Mouse (Mus musculus) kidney, embryonic 14.5 days (tissue): Measurements from ENCODE around the gene Cdkn1b. TPM values are rescaled to one million over a fixed set of nuclear protein-coding genes. Genes with fewer than 3 reads are reported as not detected.
A peak's percentile ranks its signal among the peaks of the same experiment; 100 is the strongest.

ENCODE experiments used
- ATAC-seq: fragments of 200-750 bp; cut with Nextera tagmentation; 2 replicates; pipeline ENCODE4 v1.8.0; 2017; ENCODE audit warnings: moderate number of reproducible peaks, mild to moderate bottlenecking, moderate TSS enrichment, moderate library complexity; ENCODE audit not compliant: low FRiP score, low TSS enrichment
- H3K27ac ChIP-seq: fragments of 300-500 bp; sonication (generic); 2 replicates; pipeline ENCODE4 v1.5.1; 2014; ENCODE audit warnings: low read depth, mild to moderate bottlenecking, low read length, moderate library complexity, mixed read lengths
- H3K27me3 ChIP-seq: fragments of 300-500 bp; sonication (generic); 2 replicates; pipeline ENCODE4 v1.6.1; 2014; ENCODE audit warnings: mild to moderate bottlenecking, low read length; ENCODE audit not compliant: control insufficient read depth, insufficient read depth
- H3K36me3 ChIP-seq: fragments of 300-500 bp; sonication (generic); 2 replicates; pipeline ENCODE4 v1.6.1; 2014; ENCODE audit warnings: low read length, mixed read lengths; ENCODE audit not compliant: control insufficient read depth, insufficient read depth
- H3K4me1 ChIP-seq: fragments of 300-500 bp; sonication (generic); 2 replicates; pipeline ENCODE4 v1.6.1; 2014; ENCODE audit warnings: low read length, mixed read lengths; ENCODE audit not compliant: control insufficient read depth, insufficient read depth
- H3K4me2 ChIP-seq: fragments of 300-500 bp; sonication (generic); replicated peaks from 2 replicates; pipeline ENCODE4 v1.6.1; 2014; ENCODE audit warnings: low read depth, mild to moderate bottlenecking, low read length
- H3K4me3 ChIP-seq: fragments of 300-500 bp; sonication (generic); 2 replicates; pipeline ENCODE4 v1.5.1; 2014; ENCODE audit warnings: mild to moderate bottlenecking, low read length
- H3K9ac ChIP-seq: fragments of 300-500 bp; sonication (generic); 2 replicates; pipeline ENCODE4 v1.6.1; 2014; ENCODE audit warnings: low read depth, mild to moderate bottlenecking, low read length, moderate library complexity
- H3K9me3 ChIP-seq: fragments of 300-500 bp; sonication (generic); 2 replicates; pipeline ENCODE4 v1.6.1; 2016; ENCODE audit warnings: low read length; ENCODE audit not compliant: control insufficient read depth
- WGBS: fragments of 180-500 bp; shearing (Covaris S2); extraction: QIAGEN DNeasy Blood & Tissue Kit; methylation state at CpG from one replicate; pipeline ENCODE4 v1.1.7; 2014; 5-methylcytosine and 5-hydroxymethylcytosine counted together
- polyA plus RNA-seq: library from polyadenylated mRNA; unstranded; fragments of >200 nt; fragmentation: Nextera tagmentation; extraction: Ambion mirVana; gene quantifications from 2 replicates; pipeline ENCODE4 v1.2.1, GENCODE M21; 2014

The Cdkn1b gene
- polyA plus RNA-seq, 1 experiment from 2014 or later: 15.3 TPM

- no peaks in the 10 kb centered on the region for H3K9me3 ChIP-seq
- H3K36me3 ChIP-seq: no peaks in the 10 kb centered on the region
- 69% methylated on average over 3 of the region's 3 CpGs for WGBS
- H3K4me3 ChIP-seq: no peak overlapping the region
- H3K27ac ChIP-seq: no peak overlapping the region
- no peak overlapping the region for H3K4me2 ChIP-seq
- no peaks in the 10 kb centered on the region for H3K27me3 ChIP-seq
- no peak overlapping the region for H3K9ac ChIP-seq
- no peak for ATAC-seq
- peaks cover 17% of the 10 kb centered on the region; the same call in 1 of the 2 replicates for H3K4me1 ChIP-seq
Measured at GRCm38 (mm10) chr6:134931146-134931545, 10.9 kb downstream of the Cdkn1b start.

DNA sequence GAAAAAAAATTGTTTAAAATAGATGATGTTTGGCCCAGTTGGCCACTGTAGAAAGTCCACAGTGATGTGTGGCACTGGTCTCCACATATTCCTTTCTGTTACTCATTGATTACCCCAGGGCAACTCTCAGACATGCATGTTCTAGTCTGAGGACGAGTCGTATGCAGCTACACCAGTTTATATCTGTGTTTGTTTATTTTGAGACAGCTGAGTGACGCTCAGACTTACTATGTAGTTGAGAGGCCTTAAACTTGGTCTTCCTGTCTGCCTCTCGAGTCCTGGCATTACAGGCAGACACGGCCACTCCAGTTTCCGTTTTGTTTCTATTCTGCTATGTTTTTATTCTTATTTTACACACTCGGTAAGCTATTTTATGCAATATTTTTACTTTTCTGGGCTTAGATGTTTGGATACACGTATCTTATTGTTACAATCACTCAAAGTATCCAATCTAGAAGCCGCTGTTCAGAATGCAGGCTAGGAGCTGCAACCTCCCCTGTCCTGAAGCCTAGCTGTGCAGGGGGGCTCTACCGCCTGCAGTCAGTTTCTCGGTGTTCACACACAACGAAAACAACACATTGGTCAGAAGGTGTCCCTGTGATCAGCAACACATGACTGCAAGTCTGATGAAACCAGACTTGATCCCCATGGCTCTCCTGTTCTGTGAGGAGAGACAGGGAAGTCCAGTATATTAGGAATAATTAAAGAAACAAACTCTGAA, 12.4 kb downstream of the Cdkn1b start:
- Histone ChIP-seq H3K27ac (no peak overlapping the region), H3K4me2 (no peak overlapping the region), H3K9ac (no peak overlapping the region), H3K27me3 (no peaks in the 10 kb centered on the region), H3K4me1 (peaks cover 12% of the 10 kb centered on the region; the same call in 1 of the 2 replicates), H3K4me3 (no peak overlapping the region), H3K9me3 (no peaks in the 10 kb centered on the region), H3K36me3 (no peaks in the 10 kb centered on the region; the same call in 1 of the 2 replicates)
- 64% methylated on average over 12 of the region's 12 CpGs for WGBS
- no peak for ATAC-seq

GRCm38 (mm10) chr6:134933207-134933558, 13.0 kb downstream of the Cdkn1b start:
- no peaks in the 10 kb centered on the region; the same call in 1 of the 2 replicates for H3K36me3 ChIP-seq
- no peaks in the 10 kb centered on the region for H3K27me3 ChIP-seq
- no peak overlapping the region for H3K4me3 ChIP-seq
- WGBS: 68% methylated on average over 2 of the region's 2 CpGs
- peaks cover 12% of the 10 kb centered on the region; the same call in 1 of the 2 replicates for H3K4me1 ChIP-seq
- no peaks in the 10 kb centered on the region for H3K9me3 ChIP-seq
- no peak overlapping the region for H3K9ac ChIP-seq
- no peak overlapping the region for H3K27ac ChIP-seq
- ATAC-seq: no peak
- no peak overlapping the region for H3K4me2 ChIP-seq

- H3K4me2 ChIP-seq: no peak overlapping the region
- H3K4me1 ChIP-seq: peaks cover 12% of the 10 kb centered on the region; the same call in 1 of the 2 replicates
- H3K9me3 ChIP-seq: no peaks in the 10 kb centered on the region
- no peak overlapping the region for H3K27ac ChIP-seq
- H3K9ac ChIP-seq: no peak overlapping the region
- no peaks in the 10 kb centered on the region; the same call in 1 of the 2 replicates for H3K36me3 ChIP-seq
- ATAC-seq: no peak
- no peaks in the 10 kb centered on the region for H3K27me3 ChIP-seq
- H3K4me3 ChIP-seq: no peak overlapping the region
- 95% methylated on average over 5 of the region's 5 CpGs for WGBS
Measured at GRCm38 (mm10) chr6:134934305-134934704, 14.1 kb downstream of the Cdkn1b start.

- Histone ChIP-seq H3K4me3 (no peak overlapping the region), H3K9ac (no peak overlapping the region), H3K27ac (no peak overlapping the region), H3K9me3 (no peaks in the 10 kb centered on the region), H3K36me3 (peaks cover 7% of the 10 kb centered on the region; the same call in 1 of the 2 replicates), H3K4me1 (0 out of 2 replicates have a peak, but pooled peaks cover 7% of the 10 kb centered on the region), H3K27me3 (no peaks in the 10 kb centered on the region), H3K4me2 (no peak overlapping the region)
- no peak for ATAC-seq
- WGBS: 82% methylated on average over 4 of the region's 4 CpGs
Measured at GRCm38 (mm10) chr6:134939781-134940180, 19.6 kb downstream of the Cdkn1b start.

DNA sequence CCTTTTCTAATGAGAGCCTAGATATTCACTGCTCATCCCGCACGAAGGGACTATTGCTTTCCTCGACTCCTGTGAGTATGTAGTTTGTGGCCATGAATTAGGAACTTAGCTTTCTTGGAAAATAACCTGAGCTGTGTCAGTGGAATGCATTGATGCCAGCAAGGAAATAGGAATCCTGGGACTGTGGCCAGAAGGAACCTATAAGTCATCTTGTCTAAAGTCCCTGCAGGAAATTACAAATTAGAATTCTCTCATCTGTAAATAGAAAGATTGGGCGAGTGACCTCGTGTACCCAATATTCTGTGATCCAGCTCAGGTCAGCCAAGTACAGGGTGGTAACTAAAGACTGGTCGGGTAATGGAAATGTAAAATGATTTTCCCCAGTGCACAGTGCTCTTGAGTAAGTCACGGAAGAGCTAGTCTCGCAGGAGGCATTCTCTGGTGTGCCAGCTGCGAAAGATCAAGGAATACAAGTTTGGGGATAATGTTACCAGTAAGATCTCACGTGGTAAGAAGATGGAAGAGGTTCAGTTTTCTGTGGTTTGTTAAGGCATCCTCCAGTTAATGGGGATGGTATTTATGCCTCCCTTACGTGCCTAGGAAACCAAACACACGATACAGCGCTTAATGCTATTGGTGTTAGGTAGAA, 23.7 kb downstream of the Cdkn1b start:
- no peak overlapping the region for H3K4me2 ChIP-seq
- peaks cover 7% of the 10 kb centered on the region; the same call in 1 of the 2 replicates for H3K36me3 ChIP-seq
- 45% methylated on average over 13 of the region's 13 CpGs for WGBS
- 0 out of 2 replicates have a peak, but pooled peaks cover 7% of the 10 kb centered on the region for H3K4me1 ChIP-seq
- no peak overlapping the region for H3K4me3 ChIP-seq
- ATAC-seq: peak; percentile 53; the same call in 1 of the 2 replicates
- H3K27ac ChIP-seq: no peak overlapping the region
- no peak overlapping the region for H3K9ac ChIP-seq
- H3K9me3 ChIP-seq: no peaks in the 10 kb centered on the region
- no peaks in the 10 kb centered on the region for H3K27me3 ChIP-seq

- no peak for ATAC-seq
- no peak overlapping the region for H3K27ac ChIP-seq
- H3K4me2 ChIP-seq: no peak overlapping the region
- peaks cover 7% of the 10 kb centered on the region; the same call in 1 of the 2 replicates for H3K36me3 ChIP-seq
- no peaks in the 10 kb centered on the region for H3K27me3 ChIP-seq
- no peaks in the 10 kb centered on the region for H3K9me3 ChIP-seq
- H3K4me3 ChIP-seq: no peak overlapping the region
- WGBS: 75% methylated on average over 6 of the region's 6 CpGs
- 0 out of 2 replicates have a peak, but pooled peaks cover 7% of the 10 kb centered on the region for H3K4me1 ChIP-seq
- no peak overlapping the region for H3K9ac ChIP-seq
Measured at GRCm38 (mm10) chr6:134946054-134946453, 25.9 kb downstream of the Cdkn1b start.

DNA sequence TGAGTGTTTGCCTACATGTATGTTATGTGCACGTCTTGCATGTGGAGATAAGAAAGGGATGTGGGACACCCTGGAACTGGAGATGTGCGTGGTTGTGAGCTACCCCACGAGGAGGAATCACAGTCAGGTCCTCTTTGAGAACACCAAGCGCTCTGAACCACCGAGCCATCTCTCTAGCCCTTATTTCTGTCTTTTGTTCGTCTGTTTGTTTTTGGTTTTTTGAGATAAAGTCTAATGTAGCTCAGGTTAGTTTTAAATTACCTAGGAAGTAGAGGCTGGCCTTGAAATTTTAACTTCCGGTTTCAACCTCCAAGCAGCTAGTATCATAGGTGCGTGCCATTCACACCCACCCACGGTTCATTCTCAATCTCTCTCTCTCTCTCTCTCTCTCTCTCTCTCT, 26.7 kb downstream of the Cdkn1b start:
- no peak for ATAC-seq
- H3K4me3 ChIP-seq: no peak overlapping the region
- no peaks in the 10 kb centered on the region for H3K9me3 ChIP-seq
- 0 out of 2 replicates have a peak, but pooled peaks cover 7% of the 10 kb centered on the region for H3K4me1 ChIP-seq
- H3K27me3 ChIP-seq: no peaks in the 10 kb centered on the region
- peaks cover 3% of the 10 kb centered on the region; the same call in 1 of the 2 replicates for H3K36me3 ChIP-seq
- WGBS: 85% methylated on average over 9 of the region's 9 CpGs
- no peak overlapping the region for H3K4me2 ChIP-seq
- no peak overlapping the region for H3K27ac ChIP-seq
- H3K9ac ChIP-seq: no peak overlapping the region
